Mouse (Mus musculus): ENCODE data around the gene Gm20532. TPM values are rescaled to one million over a fixed set of nuclear protein-coding genes. Genes with fewer than 3 reads are reported as not detected.

The Gm20532 gene
- polyA plus RNA-seq, 1 experiment from 2014 or later, result not detected

- H3K36me3 ChIP-seq, result peaks cover 9% of the 10 kb centered on the region
- no peak for ATAC-seq (ENCODE audit: low FRiP score, low read depth)
- no peak overlapping the region for H3K4me2 ChIP-seq (replicated peaks)
- peaks cover 6% of the 10 kb centered on the region for H3K27me3 ChIP-seq
- H3K4me1 ChIP-seq, result peaks cover 16% of the 10 kb centered on the region
- H3K9me3 ChIP-seq, result no peaks in the 10 kb centered on the region
- H3K9ac ChIP-seq, result no peak overlapping the region
- no peak overlapping the region for H3K27ac ChIP-seq
- 93% methylated on average over 2 of the region's 2 CpGs for WGBS
- no peak overlapping the region for H3K4me3 ChIP-seq
Observed at GRCm38 (mm10) chr2:26600664-26601063, 14.2 kb downstream of the Gm20532 start.

- H3K36me3 ChIP-seq, result peaks cover 3% of the 10 kb centered on the region; the same call in 1 of the 2 replicates
- WGBS, result 93% methylated on average over 1 of the region's 1 CpGs
- no peak overlapping the region; the same call in 1 of the 2 replicates for H3K9ac ChIP-seq
- ATAC-seq (ENCODE audit: low FRiP score, low read depth), result no peak
- H3K4me3 ChIP-seq, result no peak overlapping the region
- peaks cover 9% of the 10 kb centered on the region for H3K27me3 ChIP-seq
- no peak overlapping the region for H3K27ac ChIP-seq
- H3K4me1 ChIP-seq, result peaks cover 16% of the 10 kb centered on the region
- H3K9me3 ChIP-seq, result no peaks in the 10 kb centered on the region
- no peak overlapping the region for H3K4me2 ChIP-seq (replicated peaks)
Observed at GRCm38 (mm10) chr2:26601595-26601994, 15.2 kb downstream of the Gm20532 start.

- no peaks in the 10 kb centered on the region for H3K36me3 ChIP-seq
- no peaks in the 10 kb centered on the region for H3K9me3 ChIP-seq
- no peak overlapping the region for H3K27ac ChIP-seq
- no peak for ATAC-seq (ENCODE audit: low FRiP score, low read depth)
- H3K4me1 ChIP-seq, result peaks cover 24% of the 10 kb centered on the region
- peak overlapping the region; percentile 83 for H3K9ac ChIP-seq
- H3K4me3 ChIP-seq, result peak overlapping the region; percentile 73
- peaks cover 11% of the 10 kb centered on the region for H3K27me3 ChIP-seq
- H3K4me2 ChIP-seq (replicated peaks), result peak overlapping the region; percentile 83
- WGBS, result 77% methylated on average over 5 of the region's 5 CpGs
Observed at GRCm38 (mm10) chr2:26602631-26603030, 16.2 kb downstream of the Gm20532 start.

DNA sequence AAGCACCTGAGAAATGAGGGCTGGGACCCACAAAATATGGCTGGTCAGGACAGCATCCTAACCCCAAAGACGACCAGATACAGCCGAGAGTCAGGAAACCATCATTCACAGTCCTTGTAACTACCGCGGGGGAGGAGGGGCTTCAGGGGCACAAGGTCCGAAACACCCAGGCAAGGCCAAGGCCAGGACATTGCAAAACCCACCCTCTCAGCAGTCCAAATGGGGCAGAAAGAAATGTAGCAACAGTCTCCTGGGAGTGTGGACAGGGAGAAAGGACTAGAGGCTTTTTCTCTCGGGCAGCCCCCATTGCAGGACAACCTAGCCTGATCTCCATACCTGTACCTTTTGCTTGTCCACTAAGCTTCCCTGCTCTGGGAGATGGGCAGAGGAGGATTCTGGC, 16.7 kb downstream of the Gm20532 start:
- H3K36me3 ChIP-seq, result no peaks in the 10 kb centered on the region
- peaks cover 11% of the 10 kb centered on the region for H3K27me3 ChIP-seq
- 16% methylated on average over 6 of the region's 6 CpGs for WGBS
- no peak overlapping the region for H3K27ac ChIP-seq
- H3K4me2 ChIP-seq (replicated peaks), result peak overlapping the region; percentile 83
- H3K9ac ChIP-seq, result peak overlapping the region; percentile 83
- H3K4me3 ChIP-seq, result peak overlapping the region; percentile 73
- no peaks in the 10 kb centered on the region for H3K9me3 ChIP-seq
- H3K4me1 ChIP-seq, result peaks cover 24% of the 10 kb centered on the region
- no peak; the same call in 1 of the 2 replicates for ATAC-seq (ENCODE audit: low FRiP score, low read depth)

DNA sequence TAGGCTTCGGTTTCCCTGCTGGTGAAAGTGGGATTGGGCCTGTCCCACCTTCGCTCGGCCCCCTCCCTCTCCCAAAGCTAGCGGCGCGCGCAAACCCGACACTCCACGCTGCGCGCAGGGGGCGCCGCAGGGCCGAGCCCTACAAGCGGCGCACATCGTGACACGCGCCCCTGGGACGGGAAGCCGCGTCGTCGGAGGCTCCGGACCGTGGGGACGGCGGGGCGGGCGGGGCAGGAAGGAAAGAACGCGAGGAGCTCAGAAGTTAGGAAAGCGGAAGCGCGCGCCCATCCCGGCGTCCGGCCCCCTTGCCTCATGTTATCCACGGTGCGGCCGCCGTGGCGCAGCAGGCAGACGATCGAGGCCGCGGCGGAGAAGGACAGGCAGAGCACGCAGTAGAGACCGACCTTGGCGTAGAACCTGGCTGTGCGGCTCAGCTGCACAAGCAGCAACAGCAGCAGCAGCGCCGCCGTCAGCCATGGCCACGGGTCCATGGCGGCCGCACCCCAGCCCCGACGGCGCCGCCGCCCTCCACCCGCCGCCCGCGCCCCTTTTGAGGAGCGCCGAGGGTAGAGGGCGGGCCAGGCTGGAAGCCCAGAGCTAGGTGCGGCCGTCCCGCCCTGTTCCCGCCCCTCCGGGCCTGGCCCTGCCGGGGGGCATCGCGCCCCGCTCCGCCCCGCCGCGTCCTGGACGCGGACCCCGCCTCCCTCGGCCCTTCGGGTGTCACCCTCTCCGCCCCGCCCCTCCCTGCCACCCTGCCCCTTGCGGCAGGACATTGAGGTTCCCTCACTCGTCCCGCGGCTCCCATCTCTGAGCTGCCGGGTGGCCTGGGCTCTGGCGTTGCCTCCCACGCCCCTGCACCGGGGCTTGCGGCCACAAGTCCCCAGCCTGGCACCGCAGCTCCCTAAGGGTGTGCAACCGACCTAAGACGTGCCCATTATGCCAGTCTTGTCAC, 17.6 kb downstream of the Gm20532 start, which contains the start of gene Agpat2:
Gene Agpat2 (minus strand): TSS at position 698 of the 952 bp plus-strand sequence.
- H3K9me3 ChIP-seq, result no peaks in the 10 kb centered on the region
- peak within 1 kb of the TSS; percentile 34; the same call in 1 of the 2 replicates for H3K27ac ChIP-seq
- peak; percentile 78 for ATAC-seq (ENCODE audit: low FRiP score, low read depth)
- peak within 1 kb of the TSS; percentile 73 for H3K4me3 ChIP-seq
- H3K36me3 ChIP-seq, result no peaks in the 10 kb centered on the region
- under 1% methylated on average over 96 of the region's 103 CpGs for WGBS
- H3K9ac ChIP-seq, result peak within 1 kb of the TSS; percentile 83
- peaks cover 24% of the 10 kb centered on the region for H3K4me1 ChIP-seq
- H3K4me2 ChIP-seq (replicated peaks), result peak within 1 kb of the TSS; percentile 83
- peaks cover 11% of the 10 kb centered on the region for H3K27me3 ChIP-seq

- no peak overlapping the region for H3K27ac ChIP-seq
- no peaks in the 10 kb centered on the region for H3K9me3 ChIP-seq
- no peak overlapping the region for H3K9ac ChIP-seq
- no peak overlapping the region for H3K4me2 ChIP-seq (replicated peaks)
- peaks cover 24% of the 10 kb centered on the region for H3K4me1 ChIP-seq
- no peaks in the 10 kb centered on the region for H3K36me3 ChIP-seq
- WGBS, result 84% methylated on average over 8 of the region's 8 CpGs
- no peak overlapping the region for H3K4me3 ChIP-seq
- ATAC-seq (ENCODE audit: low FRiP score, low read depth), result no peak
- peaks cover 11% of the 10 kb centered on the region for H3K27me3 ChIP-seq
Observed at GRCm38 (mm10) chr2:26605331-26605730, 18.9 kb downstream of the Gm20532 start.

DNA sequence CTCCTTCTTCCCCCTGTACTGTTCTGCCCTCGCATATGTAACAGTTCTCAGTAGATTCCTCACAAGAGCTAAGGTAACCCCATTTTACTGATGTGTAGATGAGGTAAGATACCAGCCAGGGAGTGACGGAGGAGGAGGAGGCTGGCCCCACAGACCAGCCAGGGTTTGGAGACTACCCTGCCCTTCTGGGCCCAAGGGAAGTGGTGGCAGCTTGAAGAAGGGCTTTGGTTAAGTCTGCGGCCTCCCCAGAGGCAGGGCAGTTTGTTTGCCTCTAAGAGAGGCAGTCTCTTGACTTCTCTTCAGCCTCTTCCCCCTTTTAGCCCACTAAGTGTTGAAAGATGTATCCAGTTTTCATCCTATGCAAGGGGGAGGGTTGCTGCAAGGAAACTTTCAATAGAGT, 20.1 kb downstream of the Gm20532 start:
- no peak for ATAC-seq (ENCODE audit: low FRiP score, low read depth)
- Histone ChIP-seq H3K36me3 (no peaks in the 10 kb centered on the region), H3K9me3 (no peaks in the 10 kb centered on the region), H3K27me3 (peaks cover 11% of the 10 kb centered on the region), H3K4me2 (replicated peaks) (no peak overlapping the region), H3K27ac (no peak overlapping the region), H3K4me1 (peaks cover 24% of the 10 kb centered on the region), H3K4me3 (no peak overlapping the region), H3K9ac (no peak overlapping the region)
- WGBS, result 68% methylated on average over 3 of the region's 3 CpGs

GRCm38 (mm10) chr2:26607056-26607910, 20.8 kb downstream of the Gm20532 start:
- H3K9me3 ChIP-seq, result no peaks in the 10 kb centered on the region
- no peak overlapping the region for H3K4me2 ChIP-seq (replicated peaks)
- H3K27ac ChIP-seq, result no peak overlapping the region
- ATAC-seq (ENCODE audit: low FRiP score, low read depth), result no peak
- peaks cover 11% of the 10 kb centered on the region for H3K27me3 ChIP-seq
- 42% methylated on average over 6 of the region's 6 CpGs for WGBS
- no peaks in the 10 kb centered on the region for H3K36me3 ChIP-seq
- H3K9ac ChIP-seq, result no peak overlapping the region
- no peak overlapping the region for H3K4me3 ChIP-seq
- peaks cover 24% of the 10 kb centered on the region for H3K4me1 ChIP-seq

DNA sequence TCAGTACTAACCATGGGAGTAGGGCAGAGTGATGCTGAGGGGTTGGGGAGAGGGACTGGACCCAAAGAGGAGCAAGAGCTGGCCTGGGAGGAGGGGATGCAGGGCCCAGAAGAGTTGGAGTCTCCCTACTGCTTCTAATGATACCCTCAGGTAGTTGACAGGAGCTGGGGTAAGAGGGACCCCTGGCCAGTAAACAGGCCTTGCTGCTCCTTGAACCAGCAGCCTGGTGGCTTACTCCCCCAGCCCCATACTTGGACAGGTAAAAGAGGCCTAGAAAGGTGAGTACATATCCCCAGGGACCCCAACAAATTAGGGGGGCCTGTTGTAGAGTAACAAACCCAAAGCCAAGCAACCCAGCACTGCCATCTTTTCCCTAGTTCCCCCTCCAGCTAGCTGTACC, 22.3 kb downstream of the Gm20532 start:
- no peak overlapping the region for H3K27ac ChIP-seq
- H3K4me2 ChIP-seq (replicated peaks), result no peak overlapping the region
- H3K9ac ChIP-seq, result no peak overlapping the region
- peaks cover 12% of the 10 kb centered on the region for H3K4me1 ChIP-seq
- H3K4me3 ChIP-seq, result no peak overlapping the region
- no peaks in the 10 kb centered on the region for H3K9me3 ChIP-seq
- no peaks in the 10 kb centered on the region for H3K36me3 ChIP-seq
- ATAC-seq (ENCODE audit: low FRiP score, low read depth), result no peak
- peaks cover 9% of the 10 kb centered on the region for H3K27me3 ChIP-seq

DNA sequence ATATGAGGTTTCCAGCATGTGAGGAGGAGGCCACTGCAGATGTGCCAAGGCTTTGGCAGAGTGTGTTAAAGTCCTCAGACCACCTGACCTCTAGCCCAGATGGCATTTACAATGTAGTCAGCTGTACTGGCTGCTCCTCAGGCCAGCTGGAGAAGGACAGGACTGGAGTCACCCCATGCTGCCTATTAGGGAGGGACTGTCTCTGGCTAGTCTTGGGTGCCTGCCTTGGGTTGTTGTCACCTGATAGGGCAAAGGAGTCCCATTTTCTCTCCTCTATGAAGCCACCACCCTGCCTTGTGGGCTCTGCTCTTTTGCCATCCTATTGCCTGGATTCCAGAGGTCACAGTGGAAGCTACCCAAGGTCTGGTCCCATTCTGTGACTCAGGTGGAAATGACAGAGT, 22.8 kb downstream of the Gm20532 start:
- Histone ChIP-seq H3K27me3 (peaks cover 9% of the 10 kb centered on the region), H3K9me3 (no peaks in the 10 kb centered on the region), H3K9ac (no peak overlapping the region), H3K4me2 (replicated peaks) (no peak overlapping the region), H3K4me3 (no peak overlapping the region), H3K36me3 (no peaks in the 10 kb centered on the region), H3K4me1 (peaks cover 11% of the 10 kb centered on the region), H3K27ac (no peak overlapping the region)
- no peak for ATAC-seq (ENCODE audit: low FRiP score, low read depth)

GRCm38 (mm10) chr2:26610526-26610925, 24.1 kb downstream of the Gm20532 start:
- H3K9me3 ChIP-seq, result no peaks in the 10 kb centered on the region
- no peaks in the 10 kb centered on the region for H3K36me3 ChIP-seq
- H3K4me1 ChIP-seq, result peaks cover 8% of the 10 kb centered on the region; the same call in 1 of the 2 replicates
- no peak overlapping the region for H3K4me3 ChIP-seq
- peaks cover 6% of the 10 kb centered on the region for H3K27me3 ChIP-seq
- ATAC-seq (ENCODE audit: low FRiP score, low read depth), result no peak
- no peak overlapping the region for H3K4me2 ChIP-seq (replicated peaks)
- no peak overlapping the region for H3K9ac ChIP-seq
- WGBS, result 84% methylated on average over 3 of the region's 3 CpGs
- H3K27ac ChIP-seq, result no peak overlapping the region

GRCm38 (mm10) chr2:26611054-26611453, 24.6 kb downstream of the Gm20532 start:
- Histone ChIP-seq H3K36me3 (no peaks in the 10 kb centered on the region), H3K9ac (no peak overlapping the region), H3K27ac (no peak overlapping the region), H3K27me3 (peaks cover 6% of the 10 kb centered on the region), H3K4me2 (replicated peaks) (no peak overlapping the region), H3K9me3 (no peaks in the 10 kb centered on the region), H3K4me1 (peaks cover 8% of the 10 kb centered on the region; the same call in 1 of the 2 replicates), H3K4me3 (no peak overlapping the region)
- ATAC-seq (ENCODE audit: low FRiP score, low read depth), result no peak
